In the genomic region with DNA sequence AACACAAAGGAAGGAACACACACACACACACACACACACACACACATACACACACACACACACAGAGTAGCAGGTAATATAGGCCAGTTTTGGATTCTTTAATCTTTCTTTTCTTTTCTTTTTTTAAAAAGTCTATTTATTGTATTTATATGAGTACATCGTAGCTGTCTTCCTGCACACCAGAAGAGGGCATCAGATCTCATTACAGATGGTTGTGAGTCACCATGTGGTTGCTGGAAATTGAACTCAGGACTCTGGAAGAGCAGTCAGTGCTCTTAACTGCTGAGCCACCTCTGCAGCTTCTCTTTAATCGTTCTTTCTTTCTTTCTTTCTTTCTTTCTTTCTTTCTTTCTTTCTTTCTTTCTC, we compare ENCODE assay signal across 7 mouse cellular contexts. TPM values are rescaled to one million over a fixed set of nuclear protein-coding genes. Genes with fewer than 3 reads are reported as not detected.
DNase-seq lines count a peak whose midpoint lies in the region; ATAC-seq and TF ChIP-seq lines count a peak whose summit lies in the region.
"Not testable (repeated sequence)": the region's sequence is repeated elsewhere in the genome, so short reads cannot be mapped to it uniquely, and the experiment has no call there.

No protein-coding gene starts in this region.

- in situ Hi-C loops in CH12.LX (cut with MboI; ENCODE audit: low pct_ligation_motif_present, low pct_unique_long_range_greater_than_20kb, low sequenced_read_pairs) = loop anchor here (25.0 kb wide), 1 partner anchor 318 kb away; no protein-coding TSS in a partner anchor

- peak; percentile 9; the same call in 1 of the 2 replicates for TF ChIP-seq EP300 in CH12.LX (IDR thresholded peaks at IDR 0.05; ENCODE audit: low read length)

- not testable (repeated sequence) for TF ChIP-seq POLR2A in CH12.LX (IDR thresholded peaks at IDR 0.05; ENCODE audit: low read depth, low read length)

- H3K36me3 ChIP-seq in CH12.LX (replicated peaks in 1 of 2; ENCODE audit: control insufficient read depth in 1 of 2, insufficient read depth in 1 of 2, low read length in 1 of 2) = peaks cover 5 to 11% of the 10 kb centered on the region in 2 experiments
- H3K36me3 ChIP-seq in forebrain, embryonic 11.5 days (ENCODE audit: control insufficient read depth, insufficient read depth, low read length); heart, embryonic 12.5 days; hindbrain, embryonic 14.5 days (replicated peaks; ENCODE audit: control insufficient read depth, insufficient read depth); intestine, embryonic 16.5 days (ENCODE audit: control insufficient read depth, insufficient read depth, low read length); midbrain, embryonic 10.5 days; midbrain, postnatal 0 days (ENCODE audit: insufficient read depth, low read length): not testable (repeated sequence)

- peak in 1 of 2 experiments; percentile 52; a peak in 2 of 4 replicates for TF ChIP-seq CTCF in CH12.LX (conservative IDR thresholded peaks at IDR 0.05 in 1 of 2, IDR thresholded peaks at IDR 0.05 in 1 of 2; ENCODE audit: low read depth in 2 of 2, low read length in 2 of 2)
- not testable (repeated sequence) for TF ChIP-seq CTCF in midbrain, postnatal 0 days (IDR thresholded peaks at IDR 0.05)

- not testable (repeated sequence) for ATAC-seq in forebrain, embryonic 11.5 days (replicated peaks; ENCODE audit: low FRiP score); heart, embryonic 12.5 days (ENCODE audit: insufficient number of reproducible peaks, low FRiP score); hindbrain, embryonic 14.5 days (ENCODE audit: low FRiP score); intestine, embryonic 16.5 days; midbrain, postnatal 0 days (ENCODE audit: low FRiP score)

- WGBS in forebrain, embryonic 11.5 days = 59% methylated on average over 2 of the region's 2 CpGs
- 75% methylated on average over 2 of the region's 2 CpGs for WGBS in heart, embryonic 12.5 days
- 78% methylated on average over 2 of the region's 2 CpGs for WGBS in hindbrain, embryonic 14.5 days
- WGBS in intestine, embryonic 16.5 days = 68% methylated on average over 2 of the region's 2 CpGs
- 73% methylated on average over 2 of the region's 2 CpGs for WGBS in midbrain, embryonic 10.5 days
- WGBS in midbrain, postnatal 0 days = 64% methylated on average over 2 of the region's 2 CpGs

- peak overlapping the region; percentile 99 for H3K27ac ChIP-seq in CH12.LX (ENCODE audit: insufficient read depth, low read depth)
- not testable (repeated sequence) for H3K27ac ChIP-seq in forebrain, embryonic 11.5 days (ENCODE audit: low read depth, low read length); heart, embryonic 12.5 days (ENCODE audit: poor library complexity, severe bottlenecking); hindbrain, embryonic 14.5 days; intestine, embryonic 16.5 days (ENCODE audit: low read length); midbrain, embryonic 10.5 days (replicated peaks); midbrain, postnatal 0 days (ENCODE audit: low read depth, low read length)

- dilution Hi-C loops in CH12.LX (cut with MboI; ENCODE audit: extremely low pct_ligation_motif_present, extremely low pct_unique_long_range_greater_than_20kb, low sequenced_read_pairs) = not testable (repeated sequence)

- peak overlapping the region; percentile 98 for H3K4me2 ChIP-seq in CH12.LX (ENCODE audit: insufficient read depth, low read depth, poor library complexity, severe bottlenecking)
- H3K4me2 ChIP-seq in forebrain, embryonic 11.5 days (ENCODE audit: low read depth, low read length, severe bottlenecking) = peak overlapping the region; percentile 32; the same call in 1 of the 2 replicates
- H3K4me2 ChIP-seq in heart, embryonic 12.5 days = peak overlapping the region; percentile 61
- H3K4me2 ChIP-seq in hindbrain, embryonic 14.5 days (replicated peaks) = peak overlapping the region; percentile 38
- H3K4me2 ChIP-seq in intestine, embryonic 16.5 days (ENCODE audit: low read depth, low read length) = peak overlapping the region; percentile 51; the same call in 1 of the 2 replicates
- peak overlapping the region; percentile 44; the same call in 1 of the 2 replicates for H3K4me2 ChIP-seq in midbrain, postnatal 0 days (ENCODE audit: low read depth, low read length, poor library complexity, severe bottlenecking)

- H3K9ac ChIP-seq in CH12.LX (ENCODE audit: insufficient read depth, low read depth) = peak overlapping the region; percentile 72
- H3K9ac ChIP-seq in forebrain, embryonic 11.5 days (ENCODE audit: low read length); hindbrain, embryonic 14.5 days; intestine, embryonic 16.5 days (ENCODE audit: low read depth, low read length); midbrain, postnatal 0 days (replicated peaks; ENCODE audit: low read length, poor library complexity, severe bottlenecking): not testable (repeated sequence)
- H3K9ac ChIP-seq in heart, embryonic 12.5 days = peak overlapping the region; percentile 54; the same call in 1 of the 2 replicates

- DNase-seq in CH12.LX (ENCODE audit: extremely low read depth); forebrain, embryonic 11.5 days (ENCODE audit: low spot score); hindbrain, embryonic 14.5 days (ENCODE audit: low spot score); midbrain, embryonic 10.5 days (ENCODE audit: low spot score); midbrain, postnatal 0 days (ENCODE audit: low spot score): not testable (repeated sequence)

- peaks cover 21% of the 10 kb centered on the region for H3K79me2 ChIP-seq in CH12.LX (replicated peaks; ENCODE audit: control insufficient read depth, extremely low read depth, insufficient read depth, poor library complexity, severe bottlenecking)

- not testable (repeated sequence) for H3K27me3 ChIP-seq in CH12.LX (replicated peaks); forebrain, embryonic 11.5 days (ENCODE audit: control insufficient read depth, insufficient read depth, low read length); heart, embryonic 12.5 days (replicated peaks); hindbrain, embryonic 14.5 days (ENCODE audit: control insufficient read depth, insufficient read depth, low read length); intestine, embryonic 16.5 days (replicated peaks; ENCODE audit: control insufficient read depth, insufficient read depth, low read length); midbrain, postnatal 0 days (ENCODE audit: insufficient read depth, low read length)
- peaks cover 37% of the 10 kb centered on the region for H3K27me3 ChIP-seq in midbrain, embryonic 10.5 days (ENCODE audit: low read depth, poor library complexity, severe bottlenecking)

- peak; percentile 6 for TF ChIP-seq RAD21 in CH12.LX (IDR thresholded peaks at IDR 0.05; ENCODE audit: low read depth, low read length)

- H3K9me3 ChIP-seq in CH12.LX (replicated peaks; ENCODE audit: low read length); forebrain, embryonic 11.5 days (ENCODE audit: control insufficient read depth, low read length); heart, embryonic 12.5 days (replicated peaks); hindbrain, embryonic 14.5 days (ENCODE audit: control insufficient read depth, low read length); intestine, embryonic 16.5 days (ENCODE audit: control insufficient read depth, low read length); midbrain, embryonic 10.5 days (replicated peaks); midbrain, postnatal 0 days (ENCODE audit: low read length): not testable (repeated sequence)

- H3K4me3 ChIP-seq in CH12.LX (replicated peaks in 1 of 3; ENCODE audit: low read depth in 2 of 3, low read length in 2 of 3, poor library complexity in 1 of 3) = peak overlapping the region; percentile 55 to 58 (median 57)
- H3K4me3 ChIP-seq in forebrain, embryonic 11.5 days (ENCODE audit: low read depth, low read length); hindbrain, embryonic 14.5 days (replicated peaks; ENCODE audit: low read length); midbrain, postnatal 0 days (ENCODE audit: low read depth, low read length): not testable (repeated sequence)
- H3K4me3 ChIP-seq in heart, embryonic 12.5 days = peak overlapping the region; percentile 21; the same call in 1 of the 2 replicates
- 0 out of 2 replicates have a peak overlapping the region, but pooled peaks have one; percentile 7 for H3K4me3 ChIP-seq in intestine, embryonic 16.5 days (ENCODE audit: low read length)
- peak overlapping the region; percentile 42 for H3K4me3 ChIP-seq in midbrain, embryonic 10.5 days

- H3K4me1 ChIP-seq in CH12.LX (ENCODE audit: control insufficient read depth in 1 of 2, insufficient read depth in 2 of 2) = peaks cover 13 to 50% of the 10 kb centered on the region in 2 experiments
- H3K4me1 ChIP-seq in forebrain, embryonic 11.5 days (replicated peaks; ENCODE audit: control insufficient read depth, insufficient read depth, low read length) = not testable (repeated sequence)
- H3K4me1 ChIP-seq in heart, embryonic 12.5 days (replicated peaks) = peaks cover 34% of the 10 kb centered on the region
- peaks cover 14% of the 10 kb centered on the region; the same call in 1 of the 2 replicates for H3K4me1 ChIP-seq in hindbrain, embryonic 14.5 days (replicated peaks; ENCODE audit: control insufficient read depth, insufficient read depth, low read length)
- peaks cover 13% of the 10 kb centered on the region for H3K4me1 ChIP-seq in intestine, embryonic 16.5 days (ENCODE audit: control insufficient read depth, insufficient read depth, low read length)
- H3K4me1 ChIP-seq in midbrain, embryonic 10.5 days = peaks cover 28% of the 10 kb centered on the region
- H3K4me1 ChIP-seq in midbrain, postnatal 0 days (ENCODE audit: insufficient read depth, low read length) = peaks cover 10% of the 10 kb centered on the region

RNA-seq across cellular contexts. Expression of a gene that starts 10.2 kb away (rescaled TPM):
- total RNA-seq in CH12.LX (2012; rRNA removed) = 38.6 and 42.8 TPM in 2 replicates
- total RNA-seq in CH12.LX (2014; rRNA removed) = 57.1 and 57.7 TPM in 2 replicates
- 81.6 and 91.5 TPM in 2 replicates for polyA plus RNA-seq in CH12.LX (2012; ENCODE audit: insufficient read length, low read depth)
- polyA plus RNA-seq in forebrain, embryonic 11.5 days (2014; fragmentation: Nextera tagmentation; extraction: Ambion mirVana) = 0.15 and 0.41 TPM in 2 replicates
- 0.47 and 0.54 TPM in 2 replicates for polyA plus RNA-seq in heart, embryonic 12.5 days (2016; fragmentation: Nextera tagmentation; extraction: Ambion mirVana)
- 1.4 and 2.0 TPM in 2 replicates for polyA plus RNA-seq in hindbrain, embryonic 14.5 days (2014; fragmentation: Nextera tagmentation; extraction: Ambion mirVana)
- 1.2 and 1.3 TPM in 2 replicates for polyA plus RNA-seq in intestine, embryonic 16.5 days (2015; fragmentation: Nextera tagmentation; extraction: Ambion mirVana)
- polyA plus RNA-seq in midbrain, embryonic 10.5 days (2016; fragmentation: Nextera tagmentation; extraction: Ambion mirVana) = 0.25 and 0.29 TPM in 2 replicates
- total RNA-seq in midbrain, postnatal 0 days (2014; rRNA removed) = 0.42 TPM in 1 of 2 replicates, not detected in the other
- 0.86 and 2.0 TPM in 2 replicates for polyA plus RNA-seq in midbrain, postnatal 0 days (2015; fragmentation: Nextera tagmentation; extraction: Ambion mirVana)

Comparison
In these comparisons a context has a peak if more than half of its experiments do, and no peak if none do; other contexts are left out.
1. H3K4me2 ChIP-seq: peak in every context shown above with its lines; median percentile 98 in CH12.LX; 61 in heart, embryonic 12.5 days; 51 in intestine, embryonic 16.5 days; 44 in midbrain, postnatal 0 days; 38 in hindbrain, embryonic 14.5 days; 32 in forebrain, embryonic 11.5 days.
2. RNA of a gene that starts 10.2 kb away (polyA plus RNA-seq): 81.6 to 91.5 TPM in CH12.LX; 1.4 to 2.0 TPM in hindbrain, embryonic 14.5 days, 1.2 to 1.3 TPM in intestine, embryonic 16.5 days, 0.86 to 2.0 TPM in midbrain, postnatal 0 days, 0.47 to 0.54 TPM in heart, embryonic 12.5 days, 0.25 to 0.29 TPM in midbrain, embryonic 10.5 days and 0.15 to 0.41 TPM in forebrain, embryonic 11.5 days; every median in the first group is over 10 times any median in the second.